8 mouse cellular contexts compared by ENCODE assay signal in the genomic region with DNA sequence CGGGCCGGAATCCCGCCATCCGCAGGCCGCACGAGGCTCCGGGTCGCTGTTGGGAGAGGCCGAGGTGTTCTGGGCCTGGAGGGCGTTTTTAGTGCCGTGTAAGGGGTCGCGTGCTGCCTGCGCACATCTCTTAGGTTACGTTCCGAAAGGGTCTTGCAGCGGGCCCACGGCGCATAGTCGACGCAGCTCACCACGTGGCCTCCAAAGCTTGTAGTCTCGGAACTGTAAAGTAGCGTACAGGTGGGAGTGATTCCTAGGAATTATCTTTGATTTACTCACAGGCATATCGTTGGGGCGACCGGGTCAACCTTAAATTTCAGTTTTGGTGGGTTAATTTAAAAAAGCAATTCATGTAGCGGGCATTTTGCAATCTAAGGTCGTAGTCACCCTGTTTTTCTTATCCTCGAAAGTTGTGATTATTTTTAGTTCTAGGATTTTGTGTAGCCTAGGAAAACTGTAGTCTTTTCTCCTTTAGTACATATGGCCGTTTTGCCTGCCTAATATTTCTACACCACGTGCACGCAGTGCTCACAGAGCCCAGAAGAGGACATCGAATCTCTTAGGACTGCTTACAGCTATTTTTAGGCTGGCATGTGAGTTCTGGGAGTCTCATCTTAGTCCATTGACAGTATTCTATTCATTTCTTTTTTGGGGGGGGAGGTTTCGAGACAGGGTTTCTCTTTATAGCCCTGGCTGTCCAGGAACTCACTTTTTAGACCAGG. TPM values are rescaled to one million over a fixed set of nuclear protein-coding genes. Genes with fewer than 3 reads are reported as not detected.
DNase-seq lines count a peak whose midpoint lies in the region; ATAC-seq lines count a peak whose summit lies in the region.

A gene (minus strand): TSS at position 51 of the 722 bp plus-strand sequence.

- peak within 1 kb of the TSS; percentile 77 for H3K4me2 ChIP-seq in embryonic facial prominence, embryonic 13.5 days
- peak within 1 kb of the TSS; percentile 65 for H3K4me2 ChIP-seq in hindbrain, embryonic 12.5 days (replicated peaks)
- peak within 1 kb of the TSS; percentile 93 for H3K4me2 ChIP-seq in liver, embryonic 13.5 days
- peak within 1 kb of the TSS; percentile 73 for H3K4me2 ChIP-seq in stomach, embryonic 16.5 days (ENCODE audit: low read depth, low read length)

- peak within 1 kb of the TSS; percentile 94 for H3K9ac ChIP-seq in embryonic facial prominence, embryonic 13.5 days
- H3K9ac ChIP-seq in hindbrain, embryonic 12.5 days: peak within 1 kb of the TSS; percentile 87
- peak within 1 kb of the TSS; percentile 96 for H3K9ac ChIP-seq in liver, embryonic 13.5 days
- H3K9ac ChIP-seq in stomach, embryonic 16.5 days (ENCODE audit: low read length): peak within 1 kb of the TSS; percentile 98

- peak within 1 kb of the TSS; percentile 88 for H3K27ac ChIP-seq in embryonic facial prominence, embryonic 13.5 days
- H3K27ac ChIP-seq in hindbrain, embryonic 12.5 days: peak within 1 kb of the TSS; percentile 91
- H3K27ac ChIP-seq in liver, embryonic 13.5 days: peak within 1 kb of the TSS; percentile 92
- H3K27ac ChIP-seq in stomach, embryonic 16.5 days (ENCODE audit: low read length): peak within 1 kb of the TSS; percentile 96

- peak within 1 kb of the TSS; percentile 71 for H3K4me3 ChIP-seq in embryonic facial prominence, embryonic 13.5 days
- peak within 1 kb of the TSS; percentile 70 for H3K4me3 ChIP-seq in hindbrain, embryonic 12.5 days
- peak within 1 kb of the TSS; percentile 91 for H3K4me3 ChIP-seq in liver, embryonic 13.5 days (replicated peaks)
- H3K4me3 ChIP-seq in stomach, embryonic 16.5 days (replicated peaks; ENCODE audit: low read length): peak within 1 kb of the TSS; percentile 98

- peak; percentile 75 for ATAC-seq in embryonic facial prominence, embryonic 13.5 days (ENCODE audit: insufficient number of reproducible peaks, insufficient read depth, low FRiP score, low TSS enrichment, low read depth)
- peak; percentile 90 for ATAC-seq in hindbrain, embryonic 12.5 days (ENCODE audit: low FRiP score)
- ATAC-seq in liver, embryonic 13.5 days (ENCODE audit: low read depth): no peak
- peak; percentile 65 for ATAC-seq in stomach, embryonic 16.5 days (ENCODE audit: insufficient read depth, low FRiP score)

- under 1% methylated on average over 35 of the region's 35 CpGs for WGBS in embryonic facial prominence, embryonic 13.5 days
- WGBS in hindbrain, embryonic 12.5 days: under 1% methylated on average over 35 of the region's 35 CpGs
- WGBS in liver, embryonic 13.5 days (ENCODE audit: insufficient replicate concordance): under 1% methylated on average over 35 of the region's 35 CpGs
- WGBS in stomach, embryonic 16.5 days: under 1% methylated on average over 35 of the region's 35 CpGs

- H3K36me3 ChIP-seq in embryonic facial prominence, embryonic 13.5 days: peaks cover 39% of the 10 kb centered on the region
- peaks cover 26% of the 10 kb centered on the region for H3K36me3 ChIP-seq in hindbrain, embryonic 12.5 days
- peaks cover 41% of the 10 kb centered on the region for H3K36me3 ChIP-seq in liver, embryonic 13.5 days
- peaks cover 18% of the 10 kb centered on the region for H3K36me3 ChIP-seq in stomach, embryonic 16.5 days (ENCODE audit: control insufficient read depth, insufficient read depth, low read length)

- H3K27me3 ChIP-seq in embryonic facial prominence, embryonic 13.5 days: no peaks in the 10 kb centered on the region
- H3K27me3 ChIP-seq in hindbrain, embryonic 12.5 days: no peaks in the 10 kb centered on the region
- H3K27me3 ChIP-seq in liver, embryonic 13.5 days: no peaks in the 10 kb centered on the region
- H3K27me3 ChIP-seq in stomach, embryonic 16.5 days (ENCODE audit: control insufficient read depth, insufficient read depth, low read length): no peaks in the 10 kb centered on the region

- DNase-seq in left cerebral cortex, adult 18-20 months (ENCODE audit: low spot score in 2 of 2): peak in 1 of 2 experiments; percentile 17
- DNase-seq in left cerebral cortex, adult 9 months (ENCODE audit: low spot score in 2 of 2): no peak
- DNase-seq in NIH3T3 (ENCODE audit: low read depth): peak; percentile 37
- no peak for DNase-seq in liver, embryonic 13.5 days
- DNase-seq in T-cell, adult 2 months (ENCODE audit: low spot score): no peak

- no peaks in the 10 kb centered on the region for H3K9me3 ChIP-seq in embryonic facial prominence, embryonic 13.5 days
- H3K9me3 ChIP-seq in hindbrain, embryonic 12.5 days (replicated peaks): no peaks in the 10 kb centered on the region
- no peaks in the 10 kb centered on the region for H3K9me3 ChIP-seq in liver, embryonic 13.5 days (replicated peaks)
- no peaks in the 10 kb centered on the region for H3K9me3 ChIP-seq in stomach, embryonic 16.5 days (replicated peaks; ENCODE audit: control insufficient read depth, low read length)

- peaks cover 33% of the 10 kb centered on the region for H3K4me1 ChIP-seq in embryonic facial prominence, embryonic 13.5 days
- H3K4me1 ChIP-seq in hindbrain, embryonic 12.5 days: peaks cover 25% of the 10 kb centered on the region
- peaks cover 56% of the 10 kb centered on the region for H3K4me1 ChIP-seq in liver, embryonic 13.5 days (replicated peaks)
- H3K4me1 ChIP-seq in stomach, embryonic 16.5 days (ENCODE audit: control insufficient read depth, insufficient read depth, low read length): peaks cover 14% of the 10 kb centered on the region

RNA-seq across cellular contexts. Expression of the gene that starts here (rescaled TPM):
- 10 to 100 TPM; 15.1 to 18.3 TPM for total RNA-seq in left cerebral cortex, adult 18-20 months (2021)
- 13.8 TPM in 2 replicates for polyA plus RNA-seq in embryonic facial prominence, embryonic 13.5 days (2015; fragmentation: Nextera tagmentation; extraction: Ambion mirVana)
- polyA plus RNA-seq in hindbrain, embryonic 12.5 days (2016; fragmentation: Nextera tagmentation; extraction: Ambion mirVana): 12.0 and 12.4 TPM in 2 replicates
- 3.0 and 3.4 TPM in 2 replicates for polyA plus RNA-seq in liver, embryonic 13.5 days (2015; fragmentation: Nextera tagmentation; extraction: Ambion mirVana)
- 8.9 and 9.0 TPM in 2 replicates for polyA plus RNA-seq in stomach, embryonic 16.5 days (2015; fragmentation: Nextera tagmentation; extraction: Ambion mirVana)
